Mouse (Mus musculus) telencephalon, adult 2 months (tissue): ENCODE measurements around the gene Rab3b.
A peak's percentile ranks its signal among the peaks of the same experiment; 100 is the strongest.

Experiments used
- DNase-seq: peaks from one replicate; pipeline ENCODE4 v3.0.0-alpha.2; 2011; ENCODE audit warnings: low read depth, low spot score

The Rab3b gene

DNA sequence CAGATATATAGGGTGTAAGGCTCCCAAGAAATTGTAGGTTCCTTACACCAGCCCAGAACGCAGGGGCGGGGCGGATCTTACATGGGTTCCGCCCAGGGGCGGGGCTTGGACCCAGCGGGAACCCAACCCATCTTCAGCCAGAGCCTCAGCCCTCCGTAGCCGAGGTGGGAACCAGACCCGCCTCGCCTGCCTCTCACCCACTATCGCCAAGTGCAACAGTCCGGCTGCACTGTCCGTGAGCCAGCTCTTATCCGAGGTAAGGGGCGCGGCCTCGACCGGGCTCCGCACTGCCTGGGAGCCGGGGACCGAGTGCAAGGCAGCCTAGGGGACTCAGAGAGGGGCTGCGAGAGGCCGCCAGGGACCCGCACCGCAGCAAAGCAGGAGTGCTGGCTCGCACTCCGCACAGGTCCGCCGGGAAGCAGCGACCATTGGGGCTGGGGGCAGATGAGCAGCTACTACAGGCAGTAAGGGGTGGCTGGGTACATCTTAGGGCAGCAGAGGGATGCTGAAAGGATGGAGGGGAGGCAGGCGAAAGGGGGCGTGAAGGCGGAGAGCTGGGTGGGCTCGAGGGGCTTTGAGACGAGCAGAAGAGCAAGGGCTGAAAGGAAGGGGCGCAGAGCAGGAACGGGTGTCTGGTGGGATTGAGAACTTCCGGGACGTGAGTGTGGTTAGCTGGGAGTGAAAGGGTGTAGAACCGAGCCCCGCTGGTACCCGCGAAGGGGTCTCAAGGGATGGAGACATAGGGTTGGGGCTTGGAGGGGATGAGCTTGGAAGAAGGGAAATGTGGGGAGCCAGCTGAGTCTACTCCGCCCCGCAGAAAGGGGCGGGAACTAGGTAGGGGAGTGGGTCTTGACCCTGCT, at the start of gene Rab3b:
TSS of gene Rab3b (plus strand) at position 101 of the 860 bp plus-strand sequence.
- DNase-seq: no peak

GRCm38 (mm10) chr4:108830698-108831097, 48.2 kb upstream of the Rab3b start:
- no peak for DNase-seq

DNA sequence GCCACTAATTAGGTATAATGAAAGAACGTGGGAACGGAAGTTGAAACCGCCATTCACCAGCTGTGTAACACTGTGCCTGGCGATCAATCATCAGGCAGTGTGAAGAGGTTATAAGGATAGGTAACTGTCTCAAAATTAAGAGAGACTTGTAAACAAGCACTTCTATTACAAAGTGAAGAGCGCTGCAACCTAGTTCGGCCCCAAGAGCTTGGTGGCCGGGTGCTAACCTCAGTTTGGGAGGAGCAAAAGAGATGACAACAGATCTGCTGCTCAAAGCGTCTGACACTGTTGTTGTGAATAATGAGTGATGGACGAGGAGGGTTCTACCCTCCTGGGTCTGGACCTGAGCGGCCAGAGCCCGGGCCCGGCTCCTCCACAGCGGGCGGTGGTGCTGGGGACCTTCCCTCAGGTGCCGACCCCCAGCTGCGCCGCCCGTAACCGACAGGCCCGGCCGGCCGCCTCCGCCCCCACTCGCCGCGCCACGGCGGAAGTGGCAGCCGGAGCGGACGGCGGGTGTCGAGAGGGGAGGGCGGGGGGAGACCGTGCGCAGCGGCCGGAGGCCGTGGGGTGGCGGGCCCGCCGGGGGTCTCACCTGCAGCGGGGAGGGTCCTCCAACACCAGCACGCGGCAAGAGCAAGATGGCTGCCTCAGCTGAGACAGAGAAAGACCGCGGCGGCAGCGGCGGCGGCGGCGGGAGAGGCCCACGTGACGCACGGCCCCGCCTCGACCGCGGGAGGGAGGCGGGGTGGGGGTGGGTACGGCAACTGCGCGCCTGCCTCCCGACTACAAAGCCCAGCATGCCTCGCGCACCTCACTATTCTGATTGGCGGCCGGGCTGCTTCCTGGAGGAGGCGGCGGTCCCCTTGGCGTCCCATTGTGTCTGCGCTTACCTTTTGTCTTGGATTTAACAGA, 45.7 kb upstream of the Rab3b start, which contains the start of gene Btf3l4:
TSS of gene Btf3l4 (minus strand) at position 699 of the 912 bp plus-strand sequence.
- peak; percentile 91 for DNase-seq

DNA sequence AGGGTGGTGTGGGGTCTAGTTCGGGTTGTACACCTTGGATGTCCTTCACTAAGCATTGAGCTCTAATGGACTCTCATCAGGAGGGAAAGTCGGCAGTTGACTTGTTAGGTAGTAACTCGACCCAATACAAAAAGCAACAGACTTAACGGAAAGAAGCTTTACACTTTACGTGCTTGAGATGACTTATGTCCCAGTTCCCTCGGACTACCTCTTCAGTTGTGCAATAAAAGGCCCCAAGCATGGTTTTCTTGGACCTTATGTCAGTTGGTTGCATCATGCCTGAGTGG, 45.1 kb upstream of the Rab3b start:
- DNase-seq: peak; percentile 47

DNA sequence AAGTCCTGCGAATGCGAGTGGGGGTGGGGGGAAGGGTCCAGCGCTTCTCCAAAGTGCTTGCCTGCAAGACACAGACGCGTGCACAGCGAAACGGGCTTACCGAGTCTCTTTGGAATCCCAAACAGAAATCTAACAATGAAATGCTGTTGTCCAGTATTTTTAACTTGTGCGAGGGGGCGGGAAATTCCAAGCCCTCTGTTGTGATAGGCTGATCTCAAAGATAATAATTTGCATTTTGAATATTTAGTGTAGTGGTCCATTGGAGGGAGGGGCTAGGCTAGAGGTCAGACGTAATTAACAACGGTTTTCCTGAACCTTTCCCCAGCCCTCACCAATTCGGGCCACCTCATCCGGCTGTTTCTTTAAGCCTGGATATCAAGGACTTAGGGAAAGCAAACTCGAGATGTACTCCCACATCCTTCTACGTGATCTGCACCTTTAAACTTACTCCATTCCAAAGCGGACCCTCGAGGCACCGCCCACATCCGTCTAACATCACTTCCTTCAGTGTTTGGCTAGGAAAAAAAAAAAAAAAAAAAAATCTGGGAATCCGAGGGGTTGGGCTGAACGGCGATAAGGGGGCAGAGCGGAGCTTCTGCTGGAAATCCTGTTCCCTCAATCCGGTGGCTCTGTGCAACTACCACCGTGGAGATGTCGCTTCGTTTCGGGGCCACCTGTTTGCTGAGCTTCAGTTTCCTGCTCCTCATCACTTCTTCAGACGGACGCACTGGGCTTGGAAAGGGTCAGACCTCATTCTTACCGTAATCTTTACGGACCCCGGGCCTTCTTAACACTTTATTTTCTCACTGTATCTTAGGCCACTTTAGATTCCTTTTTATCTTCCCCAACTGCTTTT, 44.5 kb upstream of the Rab3b start, which contains the start of gene Txndc12:
TSS of gene Txndc12 (plus strand) at position 487 of the 856 bp plus-strand sequence.
- peak; percentile 92 for DNase-seq

- no peak for DNase-seq
These were observed 43.9 kb upstream of the Rab3b start for GRCm38 (mm10) chr4:108834971-108835311.

- DNase-seq: no peak
These were observed 43.4 kb upstream of the Rab3b start for GRCm38 (mm10) chr4:108835496-108835895.

DNA sequence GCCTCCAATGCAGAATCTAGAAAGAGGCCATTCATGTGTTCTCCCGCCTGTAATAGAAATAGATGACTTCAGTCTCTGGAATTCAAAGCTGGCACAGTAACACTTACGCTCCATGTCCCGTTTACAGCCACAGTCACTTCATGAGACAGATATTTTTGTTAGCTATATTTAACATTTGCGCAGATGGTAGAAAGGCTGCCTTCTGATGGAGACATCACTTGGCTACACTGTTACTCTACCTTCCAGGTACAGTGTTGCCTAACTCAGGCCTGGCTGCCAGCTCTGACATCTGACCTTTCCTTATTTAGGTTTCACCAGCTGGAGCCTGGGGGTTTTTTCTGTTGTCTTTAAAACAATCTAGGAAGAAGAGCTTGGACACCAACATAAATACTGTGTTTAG, 40.8 kb upstream of the Rab3b start:
- peak; percentile 70 for DNase-seq

GRCm38 (mm10) chr4:108841920-108842578, 36.8 kb upstream of the Rab3b start:
- no peak for DNase-seq

GRCm38 (mm10) chr4:108843336-108843735, 35.5 kb upstream of the Rab3b start:
- no peak for DNase-seq

GRCm38 (mm10) chr4:108845824-108846569, 32.9 kb upstream of the Rab3b start:
- DNase-seq: no peak

- DNase-seq: peak; percentile 93
These were observed 31.0 kb upstream of the Rab3b start, which contains the start of gene Kti12 for GRCm38 (mm10) chr4:108847715-108848504. Gene Kti12, plus strand, starts transcription at chr4:108847785.

- DNase-seq: no peak
These were observed 30.4 kb upstream of the Rab3b start, which contains the start of gene A730015C16Rik for GRCm38 (mm10) chr4:108848505-108848848. Gene A730015C16Rik, minus strand, starts transcription at chr4:108848619.

- DNase-seq: no peak
These were observed 12.1 kb upstream of the Rab3b start for GRCm38 (mm10) chr4:108866806-108867205.

DNA sequence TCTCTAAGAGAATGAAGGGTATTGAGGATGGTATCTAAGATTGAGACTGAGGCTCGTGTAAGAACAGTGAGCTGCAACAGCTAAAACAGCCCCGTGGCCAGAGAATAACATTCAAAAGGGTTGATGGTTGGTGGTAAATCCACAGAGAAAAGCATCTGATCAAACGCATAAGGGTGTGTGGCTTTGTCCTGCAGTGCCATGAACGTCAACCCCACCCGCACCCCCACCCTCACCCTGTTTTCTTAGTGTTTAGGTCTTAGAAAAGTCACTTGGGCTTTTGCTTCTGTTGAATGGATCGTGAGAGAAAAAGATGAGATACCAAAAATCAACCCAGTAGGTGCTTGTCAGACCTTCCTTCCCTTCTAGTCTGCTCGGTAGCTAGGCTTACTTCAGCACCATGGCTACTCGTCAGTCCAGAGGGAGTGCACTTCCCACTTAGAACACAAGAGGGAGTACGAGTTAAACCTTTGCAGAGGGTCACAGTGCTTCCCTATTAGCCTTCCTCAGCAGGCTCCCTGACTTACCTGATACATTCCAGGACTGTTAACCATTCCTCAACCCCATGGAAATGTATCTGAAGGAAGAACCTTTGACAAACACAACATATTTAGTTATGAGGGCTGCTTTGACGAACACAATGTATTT, 9.0 kb upstream of the Rab3b start:
- DNase-seq: peak; percentile 80

GRCm38 (mm10) chr4:108873746-108874145, 5.1 kb upstream of the Rab3b start:
- DNase-seq: no peak

DNA sequence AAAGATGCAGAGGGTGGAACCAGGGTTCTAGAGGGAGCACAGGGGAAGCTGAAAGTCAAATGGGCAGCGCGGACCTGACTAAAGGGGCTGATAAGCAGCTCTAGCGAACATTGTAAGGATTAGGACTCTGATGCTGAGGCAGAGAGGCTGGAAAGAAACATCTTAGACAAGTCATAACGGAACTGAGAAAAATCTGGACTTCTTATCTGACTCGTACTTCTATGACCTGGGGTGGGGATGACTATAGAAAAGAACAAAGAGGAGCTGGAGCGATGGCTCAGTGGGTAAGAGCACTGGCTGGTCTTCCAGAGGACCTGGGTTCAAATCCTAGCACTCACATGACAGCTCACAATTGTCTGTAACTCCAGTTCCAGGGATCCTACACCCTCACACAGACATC, 962 bp upstream of the Rab3b start:
- DNase-seq: no peak

DNA sequence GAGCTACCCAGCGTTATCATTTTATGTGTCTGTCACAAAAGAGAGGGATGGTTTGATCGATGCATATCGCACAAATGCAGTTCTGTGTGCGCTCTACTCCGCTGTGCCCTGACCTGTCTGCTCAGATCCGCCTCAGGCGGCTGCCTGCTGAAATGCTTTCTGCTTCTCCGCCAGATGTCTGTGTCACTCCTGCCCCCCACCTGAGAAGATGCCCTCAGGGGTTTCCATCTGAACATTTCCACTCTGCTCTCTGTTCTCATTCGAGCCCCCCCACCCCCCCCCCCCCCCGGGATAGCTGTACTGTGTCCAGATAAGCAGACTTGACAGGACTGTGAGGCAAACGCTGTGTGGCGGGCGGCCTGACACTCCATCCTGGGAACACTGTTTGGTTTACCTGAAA, 5.0 kb downstream of the Rab3b start:
- no peak for DNase-seq

DNA sequence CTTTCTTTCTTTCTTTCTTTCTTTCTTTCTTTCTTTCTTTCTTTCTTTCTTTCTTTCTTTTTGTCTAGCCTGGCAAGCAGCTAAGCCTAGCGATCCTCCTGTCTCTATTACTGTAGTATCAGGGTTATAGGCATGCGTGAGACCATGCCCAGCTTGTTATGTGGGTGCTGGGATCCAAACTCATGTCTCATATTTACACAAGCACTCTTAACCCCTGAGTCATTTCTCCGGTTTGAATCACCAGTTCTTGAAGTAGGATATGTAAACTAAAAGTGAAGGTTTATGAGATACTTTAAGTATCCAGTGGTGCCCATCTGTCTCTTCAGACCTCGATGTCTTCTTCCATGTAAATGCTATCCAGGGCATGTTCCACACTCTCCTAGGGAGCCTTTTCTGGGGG, 8.6 kb downstream of the Rab3b start:
- DNase-seq: no peak
